Mouse (Mus musculus) inflammation-experienced regulatory T-cells, adult 16 weeks (primary cell): ENCODE results near the gene Apoa2. TPM values are rescaled to one million over a fixed set of nuclear protein-coding genes. Genes with fewer than 3 reads are reported as not detected.

Source experiments
- polyA plus RNA-seq: library from polyadenylated mRNA; unstranded; fragments of 100-300 nt; shearing (Covaris generic); gene quantifications from one replicate; pipeline ENCODE4 v1.2.1, GENCODE M21; 2017

Apoa2 gene
- 0.79 TPM for polyA plus RNA-seq

DNA sequence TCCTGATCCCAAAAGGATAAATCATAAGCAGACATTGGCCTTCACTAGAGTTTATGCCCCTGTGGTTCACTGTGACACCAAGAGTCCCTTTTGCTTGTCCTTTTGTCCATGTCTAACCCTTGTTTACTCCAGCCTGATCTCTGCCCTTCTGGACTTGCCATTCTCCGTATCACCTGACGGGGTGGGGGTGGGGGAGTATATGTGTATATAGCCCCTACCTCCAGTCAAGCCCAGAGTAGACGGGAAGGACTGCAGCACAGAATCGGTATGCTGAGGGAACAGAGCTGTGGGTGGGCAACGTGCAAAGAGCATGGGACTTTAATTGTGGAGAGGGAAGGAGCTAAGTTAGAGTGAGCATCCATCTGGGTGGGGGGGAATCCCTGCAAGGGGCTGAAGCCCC, at the start of gene Apoa2:
Apoa2 (plus strand) TSS at position 198 of the 400 bp plus-strand sequence.

DNA sequence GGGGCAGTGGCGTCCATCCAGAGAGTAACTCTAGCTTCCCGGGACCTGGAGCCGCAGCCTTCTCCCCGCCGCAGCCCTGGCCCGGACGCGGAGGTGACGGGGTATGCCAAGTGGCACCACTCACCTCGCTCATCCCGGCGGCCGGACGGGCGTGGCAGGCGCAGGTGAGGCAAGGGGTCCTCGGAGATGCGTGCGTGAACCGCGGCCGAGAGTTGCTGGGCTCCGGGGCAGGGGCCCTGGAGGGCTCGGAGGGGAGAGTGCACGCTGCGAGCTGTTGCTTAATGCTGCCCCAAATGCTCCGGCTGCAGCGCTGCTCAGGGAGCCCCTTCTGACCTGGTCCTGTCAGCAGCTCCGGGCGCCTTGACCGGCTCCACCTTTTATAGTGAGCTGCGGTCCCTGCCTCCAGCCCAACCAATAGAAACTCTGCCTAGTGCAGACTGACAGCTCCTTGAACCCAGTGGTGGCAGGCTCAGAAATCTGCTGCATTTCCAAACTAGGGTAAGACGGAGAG, 28.9 kb upstream of the Apoa2 start, which contains the start of gene Pcp4l1:
Pcp4l1 (minus strand) TSS at position 382 of the 511 bp plus-strand sequence.

DNA sequence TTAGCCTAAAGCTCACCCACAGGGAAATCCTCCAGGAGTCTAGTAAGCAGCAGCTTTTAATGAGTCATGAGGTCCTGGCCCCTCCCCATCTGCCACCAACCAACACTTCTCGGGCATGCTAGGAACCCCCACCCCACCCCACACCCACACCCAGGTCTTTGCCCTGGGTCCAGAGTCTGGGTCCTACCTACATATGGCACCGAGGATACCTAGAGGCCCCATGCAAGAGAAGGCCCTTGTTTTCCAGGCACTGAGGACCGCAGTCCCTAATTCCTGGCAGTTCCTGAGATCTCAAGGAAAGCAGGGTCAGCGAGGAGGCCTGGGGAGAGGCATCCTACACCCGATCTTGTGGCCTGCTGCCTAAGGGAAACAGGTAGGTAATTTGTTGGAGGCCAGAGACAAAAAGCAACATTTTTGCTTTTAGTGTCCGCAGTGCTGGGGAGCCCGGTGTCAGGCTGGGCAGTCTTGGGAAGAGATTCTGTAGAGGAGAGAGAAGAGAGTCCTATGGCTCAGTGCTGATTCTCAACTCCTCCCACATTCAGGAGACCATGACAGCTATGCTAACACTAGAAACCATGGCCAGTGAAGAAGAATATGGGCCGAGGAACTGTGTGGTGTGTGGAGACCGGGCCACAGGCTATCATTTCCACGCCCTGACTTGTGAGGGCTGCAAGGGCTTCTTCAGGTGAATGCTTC, 10.9 kb upstream of the Apoa2 start, which contains the start of gene Nr1i3:
Nr1i3 (plus strand) TSS at position 170 of the 696 bp plus-strand sequence.

DNA sequence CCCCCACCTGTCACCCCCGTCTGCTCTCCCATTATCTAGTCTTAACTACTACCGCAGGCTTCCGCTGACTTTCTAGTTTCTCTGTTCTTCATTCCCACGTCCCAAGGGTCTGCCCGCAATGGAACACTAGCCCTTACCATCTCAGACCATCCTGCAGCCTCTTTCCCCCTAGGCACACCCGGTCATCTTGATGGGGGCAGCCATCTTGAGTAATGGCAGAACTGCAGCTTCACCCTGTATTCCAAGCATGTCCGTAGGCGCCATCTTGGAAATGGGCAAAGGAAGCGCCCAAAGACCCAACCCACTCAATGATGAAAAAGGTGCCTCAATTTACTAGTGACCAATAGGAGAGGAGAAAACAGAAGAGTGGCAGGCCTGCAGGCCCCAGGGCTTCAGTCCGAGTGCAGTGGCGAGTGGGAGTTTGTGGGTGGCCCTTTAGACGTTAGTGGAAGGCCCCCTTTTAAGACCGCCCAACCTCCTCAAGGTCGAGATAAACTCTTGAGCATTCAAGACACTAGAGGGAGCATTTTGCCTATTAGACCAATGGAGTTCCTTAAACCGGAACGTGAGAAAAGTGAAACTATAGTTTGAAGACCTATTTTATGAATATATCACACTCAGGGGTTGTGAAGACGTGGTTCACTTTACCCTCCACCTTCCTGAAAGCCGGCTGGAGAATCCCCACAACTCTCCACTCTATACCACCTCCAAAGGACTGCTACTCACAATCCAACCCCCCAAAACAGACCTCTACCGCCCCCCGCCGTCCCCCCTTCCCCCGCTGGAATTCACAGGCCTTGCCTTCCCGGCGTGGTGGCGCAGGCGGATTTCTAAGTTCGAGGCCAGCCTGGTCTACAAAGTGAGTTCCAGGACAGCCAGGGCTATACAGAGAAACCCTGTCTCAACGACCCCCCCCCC, 2.4 kb upstream of the Apoa2 start, which contains the start of gene Tomm40l:
Tomm40l (minus strand) TSS at position 277 of the 918 bp plus-strand sequence.

DNA sequence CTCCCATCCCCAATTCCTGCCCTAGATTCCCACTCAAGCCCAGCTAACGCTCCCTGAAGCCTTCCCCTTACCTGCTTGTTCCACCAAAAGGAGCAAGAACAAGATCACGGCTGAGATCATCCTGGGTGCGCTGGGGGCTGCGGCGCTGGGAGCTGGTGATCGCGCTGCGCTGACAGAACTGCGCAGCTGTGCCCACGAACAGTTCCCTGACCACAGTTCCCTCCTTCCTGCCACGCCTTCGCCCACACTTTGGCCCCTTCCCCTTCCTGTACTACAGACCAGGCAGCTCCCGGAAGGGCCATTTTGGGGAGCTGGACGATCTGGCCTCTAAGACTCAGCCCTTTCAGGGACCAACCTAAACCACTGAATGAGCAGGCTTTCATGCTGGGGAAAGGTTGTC, 9.3 kb downstream of the Apoa2 start, which contains the start of gene Fcer1g:
Fcer1g (minus strand) TSS at position 240 of the 400 bp plus-strand sequence.

DNA sequence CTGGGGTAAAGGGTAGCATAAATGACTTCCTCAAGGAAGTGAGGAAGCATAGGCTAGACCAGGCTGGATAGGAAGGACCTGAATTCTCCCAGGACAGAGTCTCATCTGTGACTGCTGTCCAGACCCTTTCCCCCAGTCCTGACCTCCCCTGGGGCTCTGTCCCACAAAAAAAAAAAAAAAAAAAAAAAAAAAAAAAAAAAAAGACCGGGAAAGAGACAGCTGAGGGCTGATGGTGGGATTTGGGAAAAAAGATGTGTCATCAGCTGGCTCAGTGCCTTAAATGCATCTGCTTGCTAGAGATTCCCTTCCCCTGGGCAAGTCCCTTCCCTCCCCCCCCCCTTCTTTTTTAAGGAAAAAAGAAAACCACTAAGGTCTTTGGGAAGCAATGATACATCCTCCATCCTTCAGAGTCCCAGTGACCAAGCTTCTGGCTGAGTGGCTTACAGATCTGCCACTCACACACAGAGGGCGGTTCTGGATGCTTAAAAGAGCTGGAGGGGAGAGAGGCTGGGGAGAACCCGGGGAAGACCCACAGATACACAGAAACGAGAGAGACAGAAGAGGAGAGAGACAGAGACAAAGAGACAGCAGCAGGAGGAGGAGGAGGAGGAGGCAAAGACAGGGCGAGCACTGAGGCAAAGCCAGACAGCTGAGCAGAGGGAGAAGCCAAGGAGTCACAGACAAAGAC, 25.2 kb downstream of the Apoa2 start, which contains the start of gene Adamts4:
Adamts4 (plus strand) TSS at position 509 of the 688 bp plus-strand sequence.

DNA sequence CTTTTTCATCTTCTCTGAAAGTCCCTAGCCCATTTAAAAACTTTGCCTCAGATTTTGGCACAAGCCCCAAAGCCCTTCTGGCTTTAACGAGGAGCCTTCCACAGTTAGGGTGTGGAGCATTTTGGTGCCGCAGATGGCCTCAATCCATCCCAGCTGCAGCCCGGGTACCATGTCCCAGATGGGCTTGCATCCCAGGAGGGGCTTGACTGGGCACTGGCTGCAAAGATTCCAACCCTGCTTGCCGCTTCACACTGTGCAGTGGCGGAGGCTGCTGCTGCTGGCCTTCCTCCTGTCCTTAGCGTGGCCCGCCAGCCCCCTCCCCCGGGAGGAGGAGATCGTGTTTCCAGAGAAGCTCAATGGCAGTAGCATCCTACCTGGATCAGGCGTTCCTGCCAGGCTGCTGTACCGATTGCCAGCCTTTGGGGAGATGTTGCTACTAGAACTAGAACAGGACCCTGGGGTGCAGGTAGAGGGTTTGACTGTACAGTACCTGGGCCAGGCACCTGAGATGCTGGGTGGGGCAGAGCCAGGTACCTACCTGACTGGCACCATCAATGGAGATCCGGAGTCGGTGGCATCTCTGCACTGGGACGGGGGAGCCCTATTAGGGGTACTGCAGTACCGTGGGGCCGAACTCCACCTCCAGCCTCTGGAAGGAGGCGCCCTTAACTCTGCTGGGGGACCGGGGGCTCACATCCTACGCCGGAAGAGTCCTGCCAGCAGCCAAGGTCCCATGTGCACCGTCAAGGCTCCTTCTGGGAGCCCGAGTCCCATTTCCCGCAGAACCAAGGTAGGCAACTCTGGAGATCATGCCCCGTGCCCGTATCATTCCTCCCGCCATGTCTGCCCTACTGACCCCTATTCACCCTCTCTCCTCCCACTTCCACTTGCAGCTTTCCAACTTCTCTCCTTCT, 26.1 kb downstream of the Apoa2 start, which contains the start of gene Ndufs2:
Ndufs2 (minus strand) TSS at position 709 of the 914 bp plus-strand sequence.

DNA sequence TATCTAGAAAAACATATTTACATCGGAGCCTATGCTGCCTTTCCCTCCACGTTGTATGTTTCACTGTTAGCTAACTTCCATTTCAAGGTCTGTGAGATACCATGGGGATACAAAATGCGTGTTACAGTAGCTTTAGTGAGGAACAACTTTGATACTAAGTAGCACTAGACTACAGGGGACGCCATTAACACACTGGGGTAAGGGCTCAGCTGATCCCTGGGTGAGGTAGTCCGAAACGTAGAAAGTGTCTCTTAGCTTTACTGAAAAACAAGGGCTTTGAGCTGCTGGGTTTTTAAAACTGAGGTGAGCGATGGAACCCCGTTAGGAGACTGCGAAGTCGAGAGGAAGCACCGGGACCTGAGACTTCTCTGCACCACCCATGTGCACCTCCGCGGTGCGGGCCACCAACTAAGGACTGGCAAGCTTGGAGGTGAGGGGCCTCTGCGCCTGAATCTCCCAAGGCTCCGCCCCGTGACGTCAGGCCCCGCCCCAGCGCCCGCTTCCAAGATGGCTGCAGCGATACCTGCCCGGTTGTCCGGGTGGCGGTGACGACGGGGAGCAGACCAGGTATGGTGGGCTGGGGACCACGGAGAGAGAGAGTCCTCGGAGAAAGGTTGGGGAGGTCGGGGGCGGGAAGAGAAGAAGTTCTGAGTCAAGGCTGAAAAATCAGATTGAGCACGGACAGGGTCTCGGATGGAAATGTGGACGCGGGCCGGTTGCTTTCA, 45.2 kb downstream of the Apoa2 start, which contains the start of gene B4galt3:
B4galt3 (plus strand) TSS at position 481 of the 725 bp plus-strand sequence.

Other genes with a start within 250 kb of the Apoa2 start
- gene Fcgr2b, start 248.5 kb upstream of the Apoa2 start, polyA plus RNA-seq = 1.5 TPM
- gene Fcgr4, start 206.1 kb upstream of the Apoa2 start, polyA plus RNA-seq = 0.85 TPM
- gene Fcgr3, start 160.1 kb upstream of the Apoa2 start, polyA plus RNA-seq = 2.1 TPM
- 2.4 TPM for gene Cfap126, start 111.1 kb upstream of the Apoa2 start, polyA plus RNA-seq
- gene Sdhc, start 74.5 kb upstream of the Apoa2 start, polyA plus RNA-seq = 161 TPM
- not detected for gene Mpz, start 74.3 kb upstream of the Apoa2 start, polyA plus RNA-seq
- not detected for gene Pcp4l1, start 28.8 kb upstream of the Apoa2 start, polyA plus RNA-seq
- gene Nr1i3, start 11.1 kb upstream of the Apoa2 start, polyA plus RNA-seq = 0.15 TPM
- 40.9 TPM for gene Tomm40l, start 2.5 kb upstream of the Apoa2 start, polyA plus RNA-seq
- gene Fcer1g, start 9.3 kb downstream of the Apoa2 start, polyA plus RNA-seq = 15.8 TPM
- gene Adamts4, start 25.4 kb downstream of the Apoa2 start, polyA plus RNA-seq = not detected
- gene Ndufs2, start 26.3 kb downstream of the Apoa2 start, polyA plus RNA-seq = 200 TPM
- 50.4 TPM for gene B4galt3, start 45.3 kb downstream of the Apoa2 start, polyA plus RNA-seq
- 92.4 TPM for gene Ppox, start 56.1 kb downstream of the Apoa2 start, polyA plus RNA-seq
- gene Usp21, start 62.9 kb downstream of the Apoa2 start, polyA plus RNA-seq = 69.0 TPM
- 61.0 TPM for gene Ufc1, start 70.0 kb downstream of the Apoa2 start, polyA plus RNA-seq
- gene Dedd, start 104.1 kb downstream of the Apoa2 start, polyA plus RNA-seq = 44.3 TPM
- gene Nit1, start 120.6 kb downstream of the Apoa2 start, polyA plus RNA-seq = 57.0 TPM
- gene Pfdn2, start 120.6 kb downstream of the Apoa2 start, polyA plus RNA-seq = 115 TPM
- not detected for gene Klhdc9, start 135.7 kb downstream of the Apoa2 start, polyA plus RNA-seq
- gene Nectin4, start 145.0 kb downstream of the Apoa2 start, polyA plus RNA-seq = not detected
- 270 TPM for gene Arhgap30, start 163.9 kb downstream of the Apoa2 start, polyA plus RNA-seq
- gene Usf1, start 186.3 kb downstream of the Apoa2 start, polyA plus RNA-seq = 108 TPM
- 3.8 TPM for gene Tstd1, start 193.8 kb downstream of the Apoa2 start, polyA plus RNA-seq
- gene F11r, start 212.5 kb downstream of the Apoa2 start, polyA plus RNA-seq = 0.52 TPM